Mouse (Mus musculus) layer of hippocampus, adult 9-10 months (tissue): ENCODE results near the gene Morc2b.
"Not testable (repeated sequence)": the region's sequence is repeated elsewhere in the genome, so short reads cannot be mapped to it uniquely, and the experiment has no call there.

ENCODE experiments used
- DNase-seq: peaks from one replicate; pipeline ENCODE4 v3.0.0; 2022; ENCODE audit warnings: low spot score

The Morc2b gene

DNA sequence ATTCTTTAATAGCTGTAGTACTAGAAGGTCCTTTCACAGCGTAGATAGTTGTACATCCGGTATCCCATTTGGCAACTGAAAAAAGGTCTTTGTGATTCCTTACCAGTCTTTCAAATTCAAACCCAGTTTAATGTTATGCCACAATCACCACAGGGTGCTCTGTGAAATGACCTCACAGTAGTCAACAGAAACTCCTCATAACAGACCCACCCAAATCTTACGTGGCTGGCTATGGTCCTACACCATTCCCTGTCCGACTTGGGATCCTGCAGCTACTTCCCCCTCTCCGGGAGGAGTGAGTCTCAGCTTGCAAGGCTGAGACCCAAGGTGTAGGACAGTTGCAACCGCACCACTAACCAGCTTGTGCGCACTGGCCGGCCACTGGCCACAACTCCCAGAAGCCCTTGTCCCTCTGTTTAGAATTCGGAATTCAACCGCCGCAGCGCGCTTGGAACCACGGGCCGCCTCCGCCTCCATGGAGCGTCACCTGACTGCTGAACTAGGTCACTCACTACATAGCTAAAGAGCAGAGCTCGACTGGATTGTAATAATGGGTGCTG, at the start of gene Morc2b:
Gene Morc2b, minus strand, starts transcription at position 423 of the 560 bp plus-strand sequence.
- no peak for DNase-seq

DNA sequence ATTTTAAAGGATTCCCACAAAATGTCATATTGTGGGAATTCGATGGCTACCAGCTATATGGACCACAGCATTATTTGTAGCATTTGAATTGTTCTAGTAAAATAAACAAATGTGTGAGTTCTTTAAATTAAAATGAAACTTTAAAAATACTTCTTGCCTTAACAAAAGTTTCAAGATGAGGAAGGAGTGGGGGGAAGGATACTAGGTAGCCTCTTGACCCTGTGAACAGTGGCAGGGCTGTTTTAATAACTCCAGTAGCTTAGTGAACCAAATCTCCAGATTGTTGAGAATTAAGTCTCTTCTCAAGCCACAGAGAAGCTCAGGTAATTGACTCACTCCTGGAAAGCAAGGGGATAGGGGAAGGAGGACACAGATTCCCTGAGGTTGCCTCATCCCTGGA, 28.7 kb upstream of the Morc2b start, which contains the start of gene Olfr55:
Gene Olfr55, plus strand, starts transcription at position 301 of the 400 bp plus-strand sequence.
- not testable (repeated sequence) for DNase-seq

DNA sequence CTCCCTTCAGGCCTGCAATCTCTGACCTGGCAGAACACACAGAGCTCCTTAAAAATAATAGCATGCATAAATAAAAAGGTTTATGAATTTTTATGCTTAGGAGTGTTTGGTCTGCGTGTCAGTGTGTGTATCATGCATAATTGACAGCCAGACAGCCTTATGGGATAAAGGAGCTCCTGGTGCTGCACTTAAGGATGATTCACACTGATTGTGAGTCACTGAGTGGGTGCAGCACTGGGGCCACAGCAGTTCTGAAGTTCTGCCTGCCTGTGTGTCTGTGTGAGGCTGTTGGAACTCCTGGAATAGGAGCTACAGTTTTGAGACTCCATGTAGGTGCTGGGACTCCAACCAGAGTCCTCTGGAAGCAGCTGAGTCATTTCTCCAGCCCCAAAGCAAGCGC, 13.2 kb downstream of the Morc2b start:
- DNase-seq: no peak

DNA sequence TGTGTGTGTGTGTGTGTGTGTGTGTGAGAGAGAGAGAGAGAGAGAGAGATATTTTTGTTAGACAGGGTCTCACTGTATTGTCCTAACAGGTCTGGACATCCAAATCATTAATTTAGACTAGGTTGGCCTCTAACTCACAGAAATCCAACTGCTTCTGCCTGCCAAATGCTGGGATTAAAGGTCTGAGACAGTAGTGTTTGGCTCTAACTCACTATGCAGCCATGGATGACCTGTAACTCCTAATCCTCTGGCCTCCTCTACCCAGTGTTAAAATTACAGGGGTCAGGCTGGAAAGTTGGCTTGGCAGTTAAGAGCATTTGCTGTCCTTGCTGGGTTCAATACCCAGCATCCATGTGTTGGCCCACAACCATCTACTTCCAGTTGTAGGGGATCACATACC, 14.9 kb downstream of the Morc2b start:
- no peak for DNase-seq

DNA sequence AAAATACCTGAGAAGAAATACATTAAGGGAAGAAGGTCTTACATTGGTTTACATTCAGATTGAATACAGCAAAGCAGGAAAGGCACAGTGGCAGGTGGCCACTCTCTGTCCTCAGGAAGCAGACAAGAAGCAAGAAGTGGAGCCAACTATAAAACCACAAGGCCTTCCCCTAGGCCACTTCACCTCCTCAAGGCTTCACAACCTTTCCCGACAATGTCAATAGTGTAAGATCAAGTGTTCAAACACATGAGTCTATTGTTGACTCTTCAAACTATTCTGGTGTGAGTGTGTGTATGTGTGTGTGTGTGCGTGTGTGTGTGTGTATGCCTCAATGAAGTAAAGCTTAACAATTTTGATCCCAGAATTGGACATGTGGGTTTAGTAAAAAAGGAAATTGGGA, 42.1 kb downstream of the Morc2b start:
- DNase-seq: no peak

DNA sequence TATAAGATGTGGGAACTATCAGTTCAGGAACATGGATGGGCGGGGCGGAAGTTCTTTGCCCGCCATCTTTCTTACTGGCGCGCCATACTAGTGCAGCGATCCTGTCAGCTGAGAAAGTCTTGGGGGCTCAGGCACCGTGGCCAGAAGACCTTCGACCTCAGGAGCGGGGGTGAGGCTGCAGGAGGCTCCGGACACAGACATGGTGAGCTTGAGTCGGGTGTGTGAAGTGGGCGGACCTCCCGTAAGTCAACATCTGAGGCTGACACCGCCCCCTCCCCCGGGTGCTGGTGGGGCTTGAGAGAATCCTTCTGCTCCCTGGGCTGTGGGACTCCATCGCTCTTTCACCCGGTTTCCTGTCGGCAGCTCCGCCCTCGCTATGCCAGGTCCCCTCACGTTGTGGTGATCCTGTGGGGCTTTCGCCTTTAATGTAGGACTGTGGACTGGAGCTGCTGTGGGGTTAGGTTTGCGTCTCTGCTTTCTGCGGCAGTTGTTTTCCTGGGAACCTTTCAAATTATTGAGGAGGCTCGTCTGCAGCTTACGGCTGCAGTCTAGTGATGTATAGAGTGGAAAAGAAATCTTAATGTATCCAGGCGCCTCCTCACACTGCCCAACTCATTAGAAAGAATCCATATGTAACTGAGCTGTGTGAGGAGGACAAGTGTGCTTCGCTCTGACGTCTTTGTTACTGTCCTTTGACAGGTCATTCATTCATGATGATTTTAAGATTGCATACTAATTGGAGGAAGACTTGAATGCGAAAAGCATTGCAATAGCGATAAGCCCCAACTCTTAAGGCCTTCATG, 46.9 kb downstream of the Morc2b start:
- peak; percentile 75 for DNase-seq

DNA sequence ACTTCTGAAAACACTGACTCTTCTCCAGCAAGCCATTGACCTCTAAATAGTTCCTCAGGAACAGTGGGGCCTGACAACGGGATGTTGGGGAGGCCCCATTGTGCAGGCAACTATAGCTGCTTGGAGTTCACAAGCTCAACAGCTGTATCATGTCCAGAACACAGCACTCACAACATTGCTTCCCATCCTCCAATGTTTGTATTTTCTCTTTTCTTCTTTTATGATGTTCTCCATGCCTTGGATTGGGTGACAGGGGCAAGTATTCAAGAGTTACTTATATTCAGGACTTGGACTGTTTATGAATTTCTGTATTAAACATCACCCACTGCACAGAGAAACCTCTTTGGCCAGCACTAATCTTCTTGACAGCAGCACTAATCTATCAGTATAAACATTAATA, 47.9 kb downstream of the Morc2b start:
- no peak for DNase-seq

DNA sequence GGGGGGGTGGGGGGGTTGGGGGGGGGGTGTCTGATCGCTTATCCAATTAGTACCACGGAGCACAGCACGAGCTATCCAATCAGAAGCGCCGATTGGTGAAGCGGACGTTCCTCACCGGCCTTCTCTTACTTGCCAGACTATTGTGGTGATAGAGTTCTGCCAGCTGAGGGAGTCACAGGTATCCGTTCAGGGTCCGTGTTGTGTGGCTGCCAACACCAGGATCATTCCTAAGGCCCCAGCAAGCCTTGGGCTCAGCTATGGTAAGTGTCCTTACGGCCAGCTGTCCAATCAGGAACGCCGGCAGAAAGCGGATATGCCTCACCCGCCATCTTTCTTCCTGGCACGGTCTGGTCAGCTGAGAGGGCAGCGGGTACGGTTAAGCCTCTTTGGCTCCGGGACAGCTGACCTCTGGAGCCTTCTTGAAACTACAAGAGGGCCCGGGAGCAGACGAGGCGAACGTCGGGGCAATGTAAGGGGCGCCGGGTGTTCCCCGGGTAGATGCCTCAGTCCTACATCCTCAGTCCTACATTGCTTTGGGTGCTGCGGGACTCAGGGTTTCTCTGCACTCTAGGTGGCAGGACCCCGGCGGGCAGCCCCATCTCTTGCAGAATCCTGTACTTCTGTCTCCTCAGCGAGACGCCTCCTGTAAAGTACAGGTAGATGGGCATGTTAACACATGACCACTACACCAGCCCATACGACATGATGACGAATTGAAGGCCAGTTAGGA, 50.1 kb downstream of the Morc2b start, which contains the start of gene Zfp563:
Gene Zfp563, plus strand, starts transcription at position 91 of the 730 bp plus-strand sequence.
- DNase-seq: peak; percentile 95

DNA sequence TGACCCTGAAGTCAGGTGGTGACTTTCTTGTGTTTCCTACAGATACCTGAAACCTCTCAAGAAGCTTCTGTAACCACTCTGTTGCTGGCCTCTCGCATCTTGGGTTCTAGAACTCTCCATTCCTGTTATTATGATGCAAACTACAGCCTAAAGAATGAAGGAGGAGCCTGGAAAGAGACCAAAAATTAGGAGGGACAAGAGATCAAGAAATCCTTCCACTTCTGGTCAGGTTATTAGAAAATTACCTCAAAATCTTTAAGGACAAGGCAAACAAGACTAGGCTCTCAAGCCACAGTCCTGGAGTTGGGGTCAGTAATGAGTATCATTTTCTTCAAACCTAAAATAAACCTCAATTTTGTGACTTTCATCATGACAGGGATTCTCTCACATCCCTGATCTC, 71.5 kb downstream of the Morc2b start, which contains the start of gene 4921501E09Rik:
Gene 4921501E09Rik, minus strand, starts transcription at position 101 of the 400 bp plus-strand sequence.
- no peak for DNase-seq
